Mouse (Mus musculus) heart, embryonic 14.5 days (tissue): ENCODE results near the gene Rfxank. TPM values are rescaled to one million over a fixed set of nuclear protein-coding genes. Genes with fewer than 3 reads are reported as not detected.
A peak's percentile ranks its signal among the peaks of the same experiment; 100 is the strongest.

Experiments used
- ATAC-seq: fragments of 200-750 bp; cut with Nextera tagmentation; 2 replicates; pipeline ENCODE4 v1.8.0; 2017; ENCODE audit warnings: low read depth, moderate TSS enrichment; ENCODE audit not compliant: insufficient number of reproducible peaks, insufficient read depth, low FRiP score
- H3K27ac ChIP-seq, 2 experiments: fragments of 200-500 bp in 1 of 2; fragments of 300-500 bp in 1 of 2; sonication (generic) in 1 of 2; replicated peaks in 1 of 2; 2 replicates each; pipeline ENCODE4 v1.5.1; 2012 to 2014; ENCODE audit warnings: low read depth in 2 of 2, low read length in 2 of 2, control low read depth in 1 of 2, mild to moderate bottlenecking in 1 of 2, mixed read lengths in 1 of 2; ENCODE audit not compliant: control insufficient read depth in 1 of 2, insufficient read depth in 1 of 2
- H3K27me3 ChIP-seq: fragments of 300-500 bp; sonication (generic); 2 replicates; pipeline ENCODE4 v1.6.1; 2014; ENCODE audit warnings: mild to moderate bottlenecking, low read length, control low read depth; ENCODE audit not compliant: control insufficient read depth, insufficient read depth
- H3K36me3 ChIP-seq: fragments of 300-500 bp; sonication (generic); 2 replicates; pipeline ENCODE4 v1.6.1; 2014; ENCODE audit warnings: mild to moderate bottlenecking, control low read depth, low read length, mixed read lengths; ENCODE audit not compliant: control insufficient read depth, insufficient read depth
- H3K4me1 ChIP-seq, 2 experiments: fragments of 200-500 bp in 1 of 2; fragments of 300-500 bp in 1 of 2; sonication (generic) in 1 of 2; 2 replicates each; pipeline ENCODE4 v1.6.1; 2012 to 2014; ENCODE audit warnings: low read length in 2 of 2, control low read depth in 1 of 2, mixed read lengths in 1 of 2; ENCODE audit not compliant: control insufficient read depth in 2 of 2, insufficient read depth in 2 of 2
- H3K4me2 ChIP-seq: fragments of 300-500 bp; sonication (generic); 2 replicates; pipeline ENCODE4 v1.6.1; 2014; ENCODE audit warnings: mild to moderate bottlenecking, low read length
- H3K4me3 ChIP-seq, 2 experiments: fragments of 200-500 bp in 1 of 2; fragments of 300-500 bp in 1 of 2; sonication (generic) in 1 of 2; 2 replicates each; pipeline ENCODE4 v1.5.1; 2012 to 2014; ENCODE audit warnings: low read length in 2 of 2, mild to moderate bottlenecking in 2 of 2, control low read depth in 1 of 2, low read depth in 1 of 2, moderate library complexity in 1 of 2; ENCODE audit not compliant: control insufficient read depth in 1 of 2, insufficient read depth in 1 of 2
- H3K9ac ChIP-seq: fragments of 300-500 bp; sonication (generic); 2 replicates; pipeline ENCODE4 v1.6.1; 2014; ENCODE audit warnings: mild to moderate bottlenecking, low read length
- H3K9me3 ChIP-seq: fragments of 300-500 bp; sonication (generic); 2 replicates; pipeline ENCODE4 v1.6.1; 2016; ENCODE audit warnings: low read length, control low read depth; ENCODE audit not compliant: control insufficient read depth
- WGBS: fragments of 180-500 bp; shearing (Covaris S2); extraction: QIAGEN DNeasy Blood & Tissue Kit; methylation state at CpG from one replicate; pipeline ENCODE4 v1.1.7; 2014; 5-methylcytosine and 5-hydroxymethylcytosine counted together
- polyA plus RNA-seq: library from polyadenylated mRNA; unstranded; fragments of >200 nt; fragmentation: Nextera tagmentation; extraction: Ambion mirVana; gene quantifications from 2 replicates; pipeline ENCODE4 v1.2.1, GENCODE M21; 2014

Rfxank gene
- polyA plus RNA-seq, 1 experiment from 2014 or later = 21.0 TPM

GRCm38 (mm10) chr8:70117611-70118010, 21.3 kb downstream of the Rfxank start:
- no peak for ATAC-seq
- Histone ChIP-seq H3K9me3 (no peaks in the 10 kb centered on the region), H3K27ac (no peak overlapping the region), H3K4me2 (no peak overlapping the region), H3K4me1 (peaks cover 0 to 2% of the 10 kb centered on the region in 2 experiments; a peak in 1 of 4 replicates), H3K36me3 (no peaks in the 10 kb centered on the region), H3K4me3 (no peak overlapping the region), H3K27me3 (peaks cover 93% of the 10 kb centered on the region), H3K9ac (no peak overlapping the region)
- 5% methylated on average over 9 of the region's 9 CpGs for WGBS

GRCm38 (mm10) chr8:70114892-70115291, 24.1 kb downstream of the Rfxank start:
- WGBS = 64% methylated on average over 13 of the region's 13 CpGs
- no peak for ATAC-seq

GRCm38 (mm10) chr8:70114488-70114887, 24.5 kb downstream of the Rfxank start:
- no peak overlapping the region for H3K9ac ChIP-seq
- 27% methylated on average over 6 of the region's 6 CpGs for WGBS
- H3K4me3 ChIP-seq = no peak overlapping the region
- no peaks in the 10 kb centered on the region for H3K9me3 ChIP-seq
- H3K4me2 ChIP-seq = no peak overlapping the region
- H3K36me3 ChIP-seq = no peaks in the 10 kb centered on the region
- H3K4me1 ChIP-seq = no peaks in the 10 kb centered on the region
- H3K27me3 ChIP-seq = peaks cover 100% of the 10 kb centered on the region
- no peak overlapping the region for H3K27ac ChIP-seq
- ATAC-seq = no peak

More at GRCm38 (mm10) chr8:70114892-70115291, 24.1 kb downstream of the Rfxank start:
- H3K4me1 ChIP-seq = no peaks in the 10 kb centered on the region
- H3K4me2 ChIP-seq = no peak overlapping the region
- no peaks in the 10 kb centered on the region for H3K9me3 ChIP-seq
- H3K27ac ChIP-seq = no peak overlapping the region
- no peak overlapping the region for H3K9ac ChIP-seq
- peaks cover 100% of the 10 kb centered on the region for H3K27me3 ChIP-seq
- no peak overlapping the region for H3K4me3 ChIP-seq
- H3K36me3 ChIP-seq = no peaks in the 10 kb centered on the region

DNA sequence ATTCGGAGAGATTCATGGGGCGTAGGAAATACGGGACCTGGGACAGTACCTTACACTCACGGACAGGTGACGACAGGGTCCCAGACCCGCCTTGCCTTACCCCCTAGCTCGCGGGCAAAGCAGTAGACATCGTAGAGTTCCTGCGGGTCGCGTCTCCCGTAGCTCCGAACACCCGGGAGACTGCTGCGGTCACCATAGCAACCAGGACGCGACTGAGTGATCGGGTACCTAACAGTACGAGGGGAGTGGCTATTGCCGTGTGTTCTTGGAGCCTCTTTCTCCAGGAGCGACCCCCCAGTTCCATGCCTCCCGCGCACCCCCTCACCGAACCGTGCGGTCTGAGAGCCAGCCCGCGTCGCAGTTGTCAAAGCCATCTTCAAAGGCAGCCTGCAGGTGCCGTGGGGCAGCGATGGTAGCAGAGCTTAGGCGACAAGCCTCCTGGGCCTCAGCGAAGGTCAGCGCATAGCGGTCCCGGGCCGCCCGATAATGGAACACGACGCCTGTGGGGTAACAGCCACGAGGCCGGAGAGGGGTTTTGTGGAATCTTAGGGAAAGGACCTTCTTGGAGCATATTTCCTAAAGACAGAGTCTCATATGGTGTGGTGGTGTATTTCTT, 26.4 kb downstream of the Rfxank start:
- Histone ChIP-seq H3K9ac (no peak overlapping the region), H3K4me3 (no peak overlapping the region), H3K9me3 (no peaks in the 10 kb centered on the region), H3K27ac (no peak overlapping the region), H3K36me3 (no peaks in the 10 kb centered on the region), H3K4me2 (no peak overlapping the region), H3K4me1 (no peaks in the 10 kb centered on the region), H3K27me3 (peaks cover 93% of the 10 kb centered on the region)
- WGBS = 6% methylated on average over 43 of the region's 43 CpGs
- ATAC-seq = no peak

- H3K36me3 ChIP-seq = no peaks in the 10 kb centered on the region
- H3K9me3 ChIP-seq = no peaks in the 10 kb centered on the region
- H3K9ac ChIP-seq = no peak overlapping the region
- ATAC-seq = no peak
- H3K27ac ChIP-seq = no peak overlapping the region
- no peaks in the 10 kb centered on the region for H3K4me1 ChIP-seq
- H3K4me2 ChIP-seq = no peak overlapping the region
- no peak overlapping the region for H3K4me3 ChIP-seq
- WGBS = 43% methylated on average over 23 of the region's 23 CpGs
- peaks cover 91% of the 10 kb centered on the region for H3K27me3 ChIP-seq
Observed at GRCm38 (mm10) chr8:70111192-70111795, 27.7 kb downstream of the Rfxank start.

DNA sequence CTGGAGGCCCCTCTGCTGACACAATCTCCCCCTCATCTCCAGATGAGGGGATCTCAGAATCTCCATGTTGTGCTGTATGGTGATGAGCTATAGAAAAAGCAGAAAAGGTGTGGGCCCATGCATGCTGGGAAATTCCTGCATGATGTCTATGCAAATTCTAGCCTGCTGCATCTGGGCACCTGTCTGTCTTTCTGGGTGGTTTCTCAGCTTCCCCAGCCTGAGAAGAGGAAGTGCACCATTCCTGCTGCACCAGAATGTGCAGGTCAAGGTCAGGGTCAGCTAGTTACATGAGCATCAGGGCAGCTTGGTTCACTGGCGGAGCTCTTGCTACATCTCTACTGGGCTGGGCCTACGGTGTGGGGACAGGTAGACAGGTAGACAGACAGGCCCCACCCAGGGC, 28.5 kb downstream of the Rfxank start:
- 76% methylated on average over 2 of the region's 2 CpGs for WGBS
- Histone ChIP-seq H3K36me3 (no peaks in the 10 kb centered on the region), H3K9me3 (no peaks in the 10 kb centered on the region), H3K4me3 (no peak overlapping the region), H3K27ac (no peak overlapping the region), H3K9ac (no peak overlapping the region), H3K4me1 (no peaks in the 10 kb centered on the region), H3K4me2 (no peak overlapping the region), H3K27me3 (peaks cover 82% of the 10 kb centered on the region)
- no peak for ATAC-seq

DNA sequence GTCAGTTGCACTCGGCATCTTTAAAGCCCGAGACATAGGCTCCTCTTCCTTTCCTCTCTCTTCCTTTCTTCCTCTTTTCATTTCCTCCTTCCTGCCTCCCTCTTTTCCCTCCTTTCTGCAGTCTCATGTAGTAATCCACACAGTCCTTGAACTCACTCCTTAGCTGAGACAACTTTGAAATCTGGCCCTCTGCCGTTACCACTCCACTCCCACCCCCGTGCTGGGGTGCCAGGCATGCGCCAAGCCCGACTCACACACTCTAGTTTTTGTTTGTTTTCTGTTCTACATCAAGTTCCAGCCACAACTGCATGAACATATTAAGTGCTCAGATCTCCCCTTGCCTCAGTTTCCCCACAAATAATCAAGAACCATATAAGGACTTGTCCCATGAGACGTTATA, 34.0 kb downstream of the Rfxank start:
- peaks cover 27% of the 10 kb centered on the region for H3K27me3 ChIP-seq
- H3K4me3 ChIP-seq = no peak overlapping the region
- no peak overlapping the region for H3K4me2 ChIP-seq
- 71% methylated on average over 7 of the region's 7 CpGs for WGBS
- no peak for ATAC-seq
- H3K9ac ChIP-seq = no peak overlapping the region
- H3K9me3 ChIP-seq = no peaks in the 10 kb centered on the region
- no peaks in the 10 kb centered on the region for H3K4me1 ChIP-seq
- H3K27ac ChIP-seq = no peak overlapping the region
- no peaks in the 10 kb centered on the region for H3K36me3 ChIP-seq

DNA sequence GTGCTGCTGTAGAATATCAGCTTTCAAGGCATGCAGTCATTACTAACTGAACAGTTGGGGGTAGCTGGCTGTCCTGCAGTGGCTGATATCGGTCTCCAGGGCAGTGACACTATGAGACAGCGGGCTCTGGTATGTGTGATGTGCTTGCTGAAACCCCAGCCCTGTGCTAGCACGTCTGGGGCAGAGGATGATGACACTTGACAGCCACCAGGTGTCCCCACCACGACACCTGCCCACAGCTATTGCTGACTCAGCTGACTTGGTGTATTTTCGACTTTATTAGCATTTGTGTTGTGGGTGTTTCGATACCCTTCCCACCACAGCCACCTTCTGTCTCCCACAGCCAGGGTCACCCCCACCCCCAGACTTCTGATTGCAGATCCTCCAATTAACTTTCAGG, 34.4 kb downstream of the Rfxank start:
- H3K4me2 ChIP-seq = no peak overlapping the region
- no peak overlapping the region for H3K4me3 ChIP-seq
- ATAC-seq = peak; percentile 55; the same call in 1 of the 2 replicates
- H3K4me1 ChIP-seq = no peaks in the 10 kb centered on the region
- no peaks in the 10 kb centered on the region for H3K36me3 ChIP-seq
- WGBS = 9% methylated on average over 6 of the region's 6 CpGs
- H3K27ac ChIP-seq = no peak overlapping the region
- no peaks in the 10 kb centered on the region for H3K9me3 ChIP-seq
- no peak overlapping the region for H3K9ac ChIP-seq
- H3K27me3 ChIP-seq = peaks cover 23% of the 10 kb centered on the region
